Mouse (Mus musculus) MEL (cell line): ENCODE measurements around the gene Efcab2. TPM values are rescaled to one million over a fixed set of nuclear protein-coding genes. Genes with fewer than 3 reads are reported as not detected.

ENCODE experiments used
- DNase-seq: peaks from one replicate; pipeline ENCODE4 v3.0.0; 2011; ENCODE audit warnings: low read depth, low spot score
- H3K27ac ChIP-seq: 2 replicates; pipeline ENCODE4 v1.5.1; 2012; ENCODE audit warnings: low read depth, mild to moderate bottlenecking, control low read depth, low read length, moderate library complexity; ENCODE audit not compliant: control insufficient read depth
- H3K27me3 ChIP-seq, 2 experiments: fragments of 150-350 bp in 1 of 2; sonication (generic) in 1 of 2; 2 replicates each; pipeline ENCODE4 v1.6.1; 2012; ENCODE audit warnings: low read length in 2 of 2, mild to moderate bottlenecking in 2 of 2, improper control_type of control experiment in 1 of 2, moderate library complexity in 1 of 2; ENCODE audit not compliant: insufficient read depth in 2 of 2, control insufficient read depth in 1 of 2
- H3K36me3 ChIP-seq, 2 experiments: 2 replicates each; pipeline ENCODE4 v1.6.1; 2012 to 2014; ENCODE audit warnings: low read length in 2 of 2, improper control_type of control experiment in 1 of 2, inconsistent platforms in 1 of 2, mild to moderate bottlenecking in 1 of 2; ENCODE audit not compliant: insufficient read depth in 2 of 2, control insufficient read depth in 1 of 2
- H3K4me1 ChIP-seq, 2 experiments: fragments of 150-350 bp in 1 of 2; sonication (generic) in 1 of 2; 2 replicates each; pipeline ENCODE4 v1.6.1; 2012; ENCODE audit warnings: low read length in 2 of 2, improper control_type of control experiment in 1 of 2, mild to moderate bottlenecking in 1 of 2; ENCODE audit not compliant: insufficient read depth in 2 of 2, control insufficient read depth in 1 of 2
- H3K4me3 ChIP-seq, 2 experiments: fragments of 150-350 bp in 1 of 2; sonication (generic) in 1 of 2; 2 replicates each; pipeline ENCODE4 v1.5.1; 2012; ENCODE audit warnings: low read depth in 2 of 2, low read length in 2 of 2, mild to moderate bottlenecking in 2 of 2, moderate library complexity in 2 of 2, control low read depth in 1 of 2, improper control_type of control experiment in 1 of 2; ENCODE audit not compliant: control insufficient read depth in 1 of 2, insufficient read depth in 1 of 2
- H3K79me2 ChIP-seq: 2 replicates; pipeline ENCODE4 v1.6.1; 2012; ENCODE audit warnings: mild to moderate bottlenecking, low read length, moderate library complexity; ENCODE audit not compliant: control insufficient read depth, poor library complexity, insufficient read depth
- H3K9ac ChIP-seq: 2 replicates; pipeline ENCODE4 v1.6.1; 2012; ENCODE audit warnings: low read depth, mild to moderate bottlenecking, control low read depth, low read length, moderate library complexity; ENCODE audit not compliant: control insufficient read depth, poor library complexity, severe bottlenecking
- H3K9me3 ChIP-seq: fragments of 150-350 bp; sonication (generic); replicated peaks from 2 replicates; pipeline ENCODE4 v1.6.1; 2012; ENCODE audit warnings: mild to moderate bottlenecking, low read length, improper control_type of control experiment, moderate library complexity; ENCODE audit not compliant: insufficient read depth
- BHLHE40 ChIP-seq: IDR thresholded peaks from 2 replicates; pipeline ENCODE4 v1.6.1; 2012; ENCODE audit warnings: low read depth, mild to moderate bottlenecking, inconsistent platforms, low read length, improper control_type of control experiment, borderline replicate concordance
- CHD1 ChIP-seq: IDR thresholded peaks from 2 replicates; pipeline ENCODE4 v1.6.1; 2012; ENCODE audit warnings: low read depth, mild to moderate bottlenecking, inconsistent platforms, low read length, improper control_type of control experiment
- CTCF ChIP-seq, 3 experiments: IDR thresholded peaks in 2 of 3; conservative IDR thresholded peaks in 1 of 3; 2 replicates each; pipeline ENCODE4 v1.5.1; 2011 to 2012; ENCODE audit warnings: low read length in 3 of 3, low read depth in 2 of 3, mild to moderate bottlenecking in 2 of 3, improper control_type of control experiment in 1 of 3, inconsistent platforms in 1 of 3, mixed read lengths in 1 of 3, moderate library complexity in 1 of 3; ENCODE audit not compliant: control insufficient read depth in 1 of 3, insufficient read depth in 1 of 3, poor library complexity in 1 of 3, severe bottlenecking in 1 of 3
- ELF1 ChIP-seq: IDR thresholded peaks from 2 replicates; pipeline ENCODE4 v1.6.1; 2014; ENCODE audit warnings: low read depth, mild to moderate bottlenecking, inconsistent platforms, low read length, improper control_type of control experiment, moderate library complexity
- ETS1 ChIP-seq: IDR thresholded peaks from 2 replicates; pipeline ENCODE4 v1.6.1; 2012; ENCODE audit warnings: low read depth, mild to moderate bottlenecking, inconsistent platforms, low read length, improper control_type of control experiment, moderate library complexity
- GABPA ChIP-seq: IDR thresholded peaks from 2 replicates; pipeline ENCODE4 v1.6.1; 2012; ENCODE audit warnings: low read depth, mild to moderate bottlenecking, inconsistent platforms, low read length, improper control_type of control experiment, moderate library complexity
- GATA1 ChIP-seq: IDR thresholded peaks from 2 replicates; pipeline ENCODE4 v1.6.1; 2011; ENCODE audit warnings: low read depth, low read length, improper control_type of control experiment
- HCFC1 ChIP-seq: IDR thresholded peaks from 2 replicates; pipeline ENCODE4 v1.6.1; 2012; ENCODE audit warnings: low read depth, mild to moderate bottlenecking, inconsistent platforms, low read length, improper control_type of control experiment, moderate library complexity
- KAT2A ChIP-seq: conservative IDR thresholded peaks from 2 replicates; pipeline ENCODE4 v1.6.1; 2012; ENCODE audit warnings: low read depth, low read length, improper control_type of control experiment, inconsistent platforms
- MAFK ChIP-seq: IDR thresholded peaks from 2 replicates; pipeline ENCODE4 v1.6.1; 2011; ENCODE audit warnings: low read depth, mild to moderate bottlenecking, low read length, improper control_type of control experiment, borderline replicate concordance
- MEF2A ChIP-seq: IDR thresholded peaks from 2 replicates; pipeline ENCODE4 v1.6.1; 2014; ENCODE audit warnings: low read depth, mild to moderate bottlenecking, inconsistent platforms, low read length, improper control_type of control experiment; ENCODE audit not compliant: poor library complexity, insufficient replicate concordance, severe bottlenecking; ENCODE audit errors: extremely low read depth
- MXI1 ChIP-seq: IDR thresholded peaks from 2 replicates; pipeline ENCODE4 v1.6.1; 2011; ENCODE audit warnings: mild to moderate bottlenecking, low read depth, low read length, improper control_type of control experiment
- MYB ChIP-seq: IDR thresholded peaks from 2 replicates; pipeline ENCODE4 v1.6.1; 2011; ENCODE audit warnings: mild to moderate bottlenecking, low read depth, low read length, improper control_type of control experiment
- MYC ChIP-seq: IDR thresholded peaks from 2 replicates; pipeline ENCODE4 v1.6.1; 2011; ENCODE audit warnings: low read depth, mild to moderate bottlenecking, low read length, improper control_type of control experiment, moderate library complexity
- NELFE ChIP-seq: IDR thresholded peaks from 2 replicates; pipeline ENCODE4 v1.6.1; 2011; ENCODE audit warnings: low read depth, low read length, improper control_type of control experiment
- POLR2AphosphoS5 ChIP-seq: IDR thresholded peaks from 2 replicates; pipeline ENCODE4 v1.6.1; 2012; ENCODE audit warnings: low read depth, borderline replicate concordance, mild to moderate bottlenecking, inconsistent platforms, low read length, moderate library complexity, mixed read lengths
- RCOR1 ChIP-seq: IDR thresholded peaks from 2 replicates; pipeline ENCODE4 v1.6.1; 2012; ENCODE audit warnings: low read depth, mild to moderate bottlenecking, inconsistent platforms, low read length, improper control_type of control experiment
- SIN3A ChIP-seq: IDR thresholded peaks from 2 replicates; pipeline ENCODE4 v1.6.1; 2012; ENCODE audit warnings: low read length, improper control_type of control experiment, inconsistent platforms
- SMC3 ChIP-seq: IDR thresholded peaks from 2 replicates; pipeline ENCODE4 v1.6.1; 2011; ENCODE audit warnings: low read depth, low read length, improper control_type of control experiment
- TBP ChIP-seq: IDR thresholded peaks from 2 replicates; pipeline ENCODE4 v1.8.0; 2011; ENCODE audit warnings: low read depth, low read length, improper control_type of control experiment
- TCF12 ChIP-seq: IDR thresholded peaks from 2 replicates; pipeline ENCODE4 v1.6.1; 2014; ENCODE audit warnings: low read depth, mild to moderate bottlenecking, inconsistent platforms, low read length, improper control_type of control experiment, moderate library complexity
- UBTF ChIP-seq: IDR thresholded peaks from 2 replicates; pipeline ENCODE4 v1.6.1; 2012; ENCODE audit warnings: low read depth, mild to moderate bottlenecking, inconsistent platforms, low read length, improper control_type of control experiment, moderate library complexity, borderline replicate concordance; ENCODE audit not compliant: insufficient read depth
- ZC3H11A ChIP-seq: IDR thresholded peaks from 2 replicates; pipeline ENCODE4 v1.6.1; 2012; ENCODE audit warnings: low read depth, mild to moderate bottlenecking, inconsistent platforms, low read length, improper control_type of control experiment
- ZMIZ1 ChIP-seq: IDR thresholded peaks from 2 replicates; pipeline ENCODE4 v1.6.1; 2012; ENCODE audit warnings: low read depth, mild to moderate bottlenecking, inconsistent platforms, low read length, improper control_type of control experiment, moderate library complexity
- ZNF384 ChIP-seq: IDR thresholded peaks from 2 replicates; pipeline ENCODE4 v1.6.1; 2012; ENCODE audit warnings: low read depth, mild to moderate bottlenecking, inconsistent platforms, low read length, improper control_type of control experiment
- polyA plus RNA-seq, 2 experiments: library from polyadenylated mRNA; stranded (reverse) in 1 of 2; unstranded in 1 of 2; fragments of >175 nt in 1 of 2; fragments of >200 nt in 1 of 2; gene quantifications; 2 replicates each; pipeline versions ENCODE4 v1.2.1 to v1.2.4; 2012; ENCODE audit warnings: low replicate concordance in 2 of 2, low read depth in 1 of 2; ENCODE audit not compliant: insufficient read length in 2 of 2, insufficient read depth in 1 of 2, missing spikeins in 1 of 2
- total RNA-seq: library from RNA; depleted of rRNA; stranded (reverse); fragments of 300-350 nt; gene quantifications from 2 replicates; pipeline ENCODE4 v1.2.3, GENCODE M21; 2012

The Efcab2 gene
- total and polyA plus RNA-seq, 3 experiments, result 0.85 to 3.2 TPM; not detected in 1

- Histone ChIP-seq H3K79me2 (no peaks in the 10 kb centered on the region), H3K4me1 (peaks cover 14 to 27% of the 10 kb centered on the region in 2 experiments), H3K27ac (no peak overlapping the region), H3K36me3 (peaks cover 0 to 29% of the 10 kb centered on the region in 2 experiments; a peak in 2 of 4 replicates), H3K4me3 (no peak overlapping the region), H3K9me3 (no peaks in the 10 kb centered on the region), H3K9ac (no peak overlapping the region)
- DNase-seq, result no peak
- TF ChIP-seq ETS1, result no peak
- no peak for TF ChIP-seq ZNF384
- TF ChIP-seq UBTF, result no peak
- no peak for TF ChIP-seq RCOR1
- no peak for TF ChIP-seq MEF2A
- TF ChIP-seq KAT2A, result no peak
- no peak for TF ChIP-seq ELF1
- no peak for TF ChIP-seq MYB
- no peak for TF ChIP-seq NELFE
- no peak for TF ChIP-seq MXI1
- TF ChIP-seq POLR2AphosphoS5, result no peak
- TF ChIP-seq, all 39 proteins: peak for 0
- no peaks in the 10 kb centered on the region for H3K27me3 ChIP-seq
These were observed 44.0 kb downstream of the Efcab2 start for GRCm38 (mm10) chr1:178449933-178450332.

DNA sequence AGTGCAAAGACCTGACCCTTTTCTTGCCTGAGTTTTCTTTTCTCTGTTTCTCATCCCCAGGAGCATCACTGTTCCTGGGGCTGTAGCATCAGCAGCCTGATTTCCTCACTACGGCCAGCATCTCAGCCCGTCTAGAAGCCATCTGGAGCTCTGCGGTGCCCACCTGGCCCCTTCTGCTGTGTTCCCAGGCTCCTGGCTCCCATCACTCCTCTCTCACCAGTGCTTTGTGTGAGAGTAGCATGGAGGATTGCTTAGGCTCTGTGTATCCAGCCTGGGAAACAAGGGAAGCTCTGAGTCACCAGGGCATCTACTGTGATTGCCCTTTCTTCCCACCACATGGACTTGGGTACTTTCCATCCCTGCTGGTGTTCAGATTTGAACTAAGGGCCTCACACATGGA, 48.2 kb downstream of the Efcab2 start:
- peaks cover 7 to 13% of the 10 kb centered on the region in 2 experiments for H3K4me1 ChIP-seq
- peaks cover 0 to 13% of the 10 kb centered on the region in 2 experiments; a peak in 2 of 4 replicates for H3K36me3 ChIP-seq
- DNase-seq, result no peak
- TF ChIP-seq ELF1 (no peak), GATA1 (no peak), SIN3A (no peak), UBTF (no peak), GABPA (no peak), MXI1 (no peak)
- H3K9me3 ChIP-seq, result no peaks in the 10 kb centered on the region
- no peak overlapping the region for H3K9ac ChIP-seq
- H3K4me3 ChIP-seq, result no peak overlapping the region
- H3K79me2 ChIP-seq, result no peaks in the 10 kb centered on the region
- H3K27me3 ChIP-seq, result no peaks in the 10 kb centered on the region
- no peak overlapping the region for H3K27ac ChIP-seq

DNA sequence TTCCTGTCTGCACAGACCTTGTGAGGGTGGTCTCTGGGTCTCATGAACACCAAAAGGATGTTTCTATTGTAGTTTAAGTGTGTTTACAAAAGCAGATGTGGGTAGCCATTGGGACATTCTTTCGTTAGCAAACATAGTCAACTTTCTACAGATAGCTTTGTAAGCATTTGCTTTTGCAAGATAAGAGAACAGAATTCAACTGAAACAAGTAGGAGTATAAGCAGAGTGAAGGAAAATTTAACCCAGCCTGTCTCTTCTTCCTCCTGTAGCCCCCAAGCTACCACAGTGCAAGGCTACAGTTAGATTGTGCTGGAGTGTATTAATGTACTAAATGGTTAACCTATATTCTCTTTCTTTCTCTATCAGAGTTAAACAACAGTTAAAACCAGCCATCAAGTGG, 49.2 kb downstream of the Efcab2 start:
- H3K27me3 ChIP-seq, result no peaks in the 10 kb centered on the region
- peak; percentile 69 for DNase-seq
- no peak overlapping the region for H3K4me3 ChIP-seq
- H3K9ac ChIP-seq, result no peak overlapping the region
- H3K36me3 ChIP-seq, result peaks cover 0 to 13% of the 10 kb centered on the region in 2 experiments; a peak in 2 of 4 replicates
- H3K4me1 ChIP-seq, result peaks cover 7 to 13% of the 10 kb centered on the region in 2 experiments
- H3K27ac ChIP-seq, result peak overlapping the region; percentile 44
- no peaks in the 10 kb centered on the region for H3K79me2 ChIP-seq
- no peaks in the 10 kb centered on the region for H3K9me3 ChIP-seq
- TF ChIP-seq RCOR1 (0 out of 2 replicates have a peak, but pooled peaks have one; percentile 8), SMC3 (no peak), ZC3H11A (no peak), MYB (peak; percentile 82), POLR2AphosphoS5 (no peak), CTCF (IDR thresholded peaks at IDR 0.05 in 2 of 3, conservative IDR thresholded peaks at IDR 0.05 in 1 of 3; ENCODE audit: control insufficient read depth in 1 of 3, insufficient read depth in 1 of 3, low read depth in 2 of 3, low read length in 3 of 3, poor library complexity in 1 of 3, severe bottlenecking in 1 of 3) (no peak), KAT2A (no peak), HCFC1 (no peak), BHLHE40 (no peak), ZMIZ1 (no peak), CHD1 (no peak), TCF12 (peak; percentile 54), TBP (0 out of 2 replicates have a peak, but pooled peaks have one; percentile 27), MAFK (no peak), MYC (peak; percentile 46; the same call in 1 of the 2 replicates), ZNF384 (no peak)
